9 mouse cellular contexts compared by ENCODE assay signal in genomic region chr8:77629858-77630537, GRCm38 (mm10). TPM values are rescaled to one million over a fixed set of nuclear protein-coding genes. Genes with fewer than 3 reads are reported as not detected.
DNase-seq lines count a peak whose midpoint lies in the region; ATAC-seq and TF ChIP-seq lines count a peak whose summit lies in the region.
"Had no signal": no experiment of that assay in that cellular context is flagged by ENCODE, and none has a peak within 500 bp of the region (broad histone marks: within the 10 kb centered on the region; RNA-seq: fewer than 3 reads in every experiment).

No protein-coding gene starts in this region.

- peak; percentile 95 for ATAC-seq in forebrain, embryonic 14.5 days

- H3K4me1 ChIP-seq in ES-E14 (ENCODE audit: control insufficient read depth in 2 of 2, insufficient read depth in 2 of 2, low read length in 2 of 2, poor library complexity in 1 of 2) = no peaks in the 10 kb centered on the region
- no peaks in the 10 kb centered on the region for H3K4me1 ChIP-seq in forebrain, embryonic 14.5 days (ENCODE audit: control insufficient read depth, insufficient read depth, low read length)
- peaks cover 5% of the 10 kb centered on the region; the same call in 1 of the 2 replicates for H3K4me1 ChIP-seq in hindbrain, embryonic 10.5 days (replicated peaks)

- in situ Hi-C loops in ES-E14 (cut with MboI; ENCODE audit: low sequenced_read_pairs in 2 of 2, unreplicated experiment in 2 of 2) = no loop called here

- H3K9ac ChIP-seq in ES-E14 (ENCODE audit: insufficient read depth, low read depth, low read length, poor library complexity, severe bottlenecking) = no peak overlapping the region
- H3K9ac ChIP-seq in forebrain, embryonic 14.5 days (ENCODE audit: low read length) = no peak overlapping the region

- H3K4me3 ChIP-seq in ES-E14 (ENCODE audit: insufficient read depth in 1 of 2, low read depth in 1 of 2, low read length in 2 of 2, poor library complexity in 1 of 2, severe bottlenecking in 1 of 2) = no peak overlapping the region
- H3K4me3 ChIP-seq in forebrain, embryonic 14.5 days (ENCODE audit: low read depth, low read length) = no peak overlapping the region
- no peak overlapping the region for H3K4me3 ChIP-seq in hindbrain, embryonic 10.5 days

- H3K27ac ChIP-seq in ES-E14 (ENCODE audit: insufficient read depth, low read depth, low read length, poor library complexity, severe bottlenecking) = no peak overlapping the region
- no peak overlapping the region for H3K27ac ChIP-seq in forebrain, embryonic 14.5 days (ENCODE audit: low read depth, low read length)
- H3K27ac ChIP-seq in hindbrain, embryonic 10.5 days = no peak overlapping the region; the same call in 1 of the 2 replicates
- H3K27ac ChIP-seq: macrophage had no signal

- H3K36me3 ChIP-seq in ES-E14 (ENCODE audit: control insufficient read depth, insufficient read depth, low read length, poor library complexity, severe bottlenecking) = no peaks in the 10 kb centered on the region
- H3K36me3 ChIP-seq in forebrain, embryonic 14.5 days (ENCODE audit: control insufficient read depth, insufficient read depth, low read length) = no peaks in the 10 kb centered on the region
- H3K36me3 ChIP-seq in hindbrain, embryonic 10.5 days = no peaks in the 10 kb centered on the region

- H3K4me2 ChIP-seq in forebrain, embryonic 14.5 days (ENCODE audit: low read length) = no peak overlapping the region

- 16% methylated on average over 15 of the region's 15 CpGs for WGBS in forebrain, embryonic 14.5 days
- WGBS in hindbrain, embryonic 10.5 days = 17% methylated on average over 15 of the region's 15 CpGs

- peak; percentile 68 for DNase-seq in ES-E14 (ENCODE audit: low read depth, low spot score)
- peak; percentile 38 for DNase-seq in c-Kit-positive CD71-positive TER-119-positive erythroid progenitor cells, embryonic 14.5 days (ENCODE audit: low spot score)
- DNase-seq in forebrain, embryonic 14.5 days (ENCODE audit: low spot score) = peak; percentile 92
- DNase-seq in hindbrain, embryonic 10.5 days (ENCODE audit: low spot score) = peak; percentile 85
- DNase-seq in layer of hippocampus, adult 8-10 months (ENCODE audit: low spot score in 2 of 2) = peak; percentile 43 to 84
- DNase-seq in lung, postnatal 14 days = peak; percentile 89
- DNase-seq in retina, embryonic 14.5 days (ENCODE audit: low spot score) = peak; percentile 89
- DNase-seq in thymus, postnatal 25 days = peak; percentile 76

- no peaks in the 10 kb centered on the region for H3K9me3 ChIP-seq in ES-E14 (ENCODE audit: control insufficient read depth, insufficient read depth, low read depth, low read length)
- no peaks in the 10 kb centered on the region for H3K9me3 ChIP-seq in forebrain, embryonic 14.5 days (replicated peaks; ENCODE audit: control insufficient read depth, low read length)
- H3K9me3 ChIP-seq in hindbrain, embryonic 10.5 days = no peaks in the 10 kb centered on the region

- no peaks in the 10 kb centered on the region for H3K27me3 ChIP-seq in forebrain, embryonic 14.5 days (replicated peaks; ENCODE audit: control insufficient read depth, insufficient read depth, low read length)
- H3K27me3 ChIP-seq in hindbrain, embryonic 10.5 days (ENCODE audit: insufficient read depth, poor library complexity, severe bottlenecking) = no peaks in the 10 kb centered on the region

TF ChIP-seq in ES-E14, 5 proteins besides CTCF, POLR2A, EP300 and RAD21:
- TF ChIP-seq ZC3H11A (IDR thresholded peaks at IDR 0.05; ENCODE audit: borderline replicate concordance, low read depth, low read length) = peak; percentile 98
- no peak for TF ChIP-seq ZNF384 (IDR thresholded peaks at IDR 0.05; ENCODE audit: low read depth, low read length)

RNA-seq across cellular contexts. Expression of gene Tmem184c, which starts 19.5 kb away (rescaled TPM):
- total RNA-seq in ES-E14 (2012; rRNA removed) = 56.8 and 59.7 TPM in 2 replicates
- 64.2 and 77.1 TPM in 2 replicates for polyA plus RNA-seq in forebrain, embryonic 14.5 days (2014; fragmentation: Nextera tagmentation; extraction: Ambion mirVana)
- polyA plus RNA-seq in hindbrain, embryonic 10.5 days (2016; fragmentation: Nextera tagmentation; extraction: Ambion mirVana) = 45.0 and 46.6 TPM in 2 replicates
- 10 to 100 TPM; 61.4 to 67.2 (median 63.8) TPM for total RNA-seq in layer of hippocampus, adult 8-10 months (2022)

Comparison
In these comparisons a context has a peak if more than half of its experiments do, and no peak if none do; other contexts are left out.
1. DNase-seq: peak in every context shown above with its lines; median percentile 92 in forebrain, embryonic 14.5 days; 89 in lung, postnatal 14 days; 89 in retina, embryonic 14.5 days; 85 in hindbrain, embryonic 10.5 days; 76 in thymus, postnatal 25 days; 68 in ES-E14; 64 in layer of hippocampus, adult 8-10 months; 38 in c-Kit-positive CD71-positive TER-119-positive erythroid progenitor cells, embryonic 14.5 days.